Mouse (Mus musculus) retina, embryonic 14.5 days (tissue): ENCODE measurements at regions not wholly inside any gene's neighbourhood (a gene's known extent, or its start where the extent isn't known, plus 50 kb on each side); places are given as distances from the start of the nearest gene placed in this dataset.

Experiments used
- DNase-seq: peaks from one replicate; pipeline ENCODE4 v3.0.0-alpha.2; 2015; ENCODE audit warnings: low spot score

DNA sequence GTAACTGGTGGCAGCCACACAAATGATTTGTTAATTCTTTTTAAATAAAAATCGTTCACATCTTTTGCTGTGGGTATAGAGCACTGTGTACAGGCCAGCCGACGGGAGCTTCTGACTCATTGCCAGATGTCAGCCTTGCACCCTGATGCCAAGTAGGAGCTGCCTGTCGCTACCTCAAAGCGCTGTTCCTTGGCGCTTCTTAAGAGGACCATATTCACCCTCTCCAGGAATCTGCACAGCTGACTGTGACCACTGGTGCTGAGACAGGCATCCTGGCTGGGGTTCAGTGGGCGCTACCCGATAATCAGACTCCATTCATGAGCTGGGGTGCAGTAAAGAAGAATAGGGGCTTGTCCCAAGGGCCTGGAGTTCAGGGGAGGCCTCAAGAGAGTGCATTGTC, 51.0 kb upstream of the A530016L24Rik start:
- DNase-seq, result no peak
